Mouse (Mus musculus) intestine, postnatal 0 days (tissue): ENCODE measurements around the gene Hoxa7. TPM values are rescaled to one million over a fixed set of nuclear protein-coding genes. Genes with fewer than 3 reads are reported as not detected.

Experiments
- ATAC-seq: fragments of 200-750 bp; cut with Nextera tagmentation; 2 replicates; pipeline ENCODE4 v1.8.0; 2017; ENCODE audit warnings: mild to moderate bottlenecking, moderate TSS enrichment, moderate library complexity
- H3K27ac ChIP-seq: fragments of 300-500 bp; sonication (generic); 2 replicates; pipeline ENCODE4 v1.5.1; 2014; ENCODE audit warnings: mild to moderate bottlenecking, low read depth, low read length, moderate library complexity
- H3K27me3 ChIP-seq: fragments of 300-500 bp; sonication (generic); replicated peaks from 2 replicates; pipeline ENCODE4 v1.6.1; 2014; ENCODE audit warnings: low read length, mixed read lengths; ENCODE audit not compliant: control insufficient read depth, insufficient read depth
- H3K36me3 ChIP-seq: fragments of 300-500 bp; sonication (generic); 2 replicates; pipeline ENCODE4 v1.6.1; 2014; ENCODE audit warnings: mild to moderate bottlenecking, moderate library complexity; ENCODE audit not compliant: control insufficient read depth, insufficient read depth
- H3K4me1 ChIP-seq: fragments of 300-500 bp; sonication (generic); replicated peaks from 2 replicates; pipeline ENCODE4 v1.6.1; 2014; ENCODE audit warnings: antibody characterized with exemption, low read length, mixed read lengths; ENCODE audit not compliant: control insufficient read depth, insufficient read depth
- H3K4me2 ChIP-seq: fragments of 300-500 bp; sonication (generic); replicated peaks from 2 replicates; pipeline ENCODE4 v1.6.1; 2014; ENCODE audit warnings: low read depth, mild to moderate bottlenecking, moderate library complexity
- H3K4me3 ChIP-seq: fragments of 300-500 bp; sonication (generic); 2 replicates; pipeline ENCODE4 v1.5.1; 2014; ENCODE audit warnings: low read depth, low read length
- H3K9ac ChIP-seq: fragments of 300-500 bp; sonication (generic); 2 replicates; pipeline ENCODE4 v1.6.1; 2014; ENCODE audit warnings: mild to moderate bottlenecking, low read depth, low read length
- H3K9me3 ChIP-seq: fragments of 300-500 bp; sonication (generic); 2 replicates; pipeline ENCODE4 v1.6.1; 2016; ENCODE audit warnings: mixed run types; ENCODE audit not compliant: control insufficient read depth
- CTCF ChIP-seq: sonication (generic); IDR thresholded peaks from 2 replicates; pipeline ENCODE4 v1.5.1; 2016; ENCODE audit warnings: low read depth, mild to moderate bottlenecking, control low read depth, antibody characterized with exemption, moderate library complexity
- WGBS: fragments of 180-500 bp; shearing (Covaris S2); extraction: QIAGEN DNeasy Blood & Tissue Kit; methylation state at CpG from one replicate; pipeline ENCODE4 v1.1.7; 2014; 5-methylcytosine and 5-hydroxymethylcytosine counted together
- polyA plus RNA-seq: library from polyadenylated mRNA; unstranded; fragments of >200 nt; fragmentation: Nextera tagmentation; extraction: Ambion mirVana; gene quantifications from 2 replicates; pipeline ENCODE4 v1.2.1, GENCODE M21; 2015

Hoxa7 gene
- polyA plus RNA-seq, 1 experiment from 2014 or later, result 6.2 TPM

DNA sequence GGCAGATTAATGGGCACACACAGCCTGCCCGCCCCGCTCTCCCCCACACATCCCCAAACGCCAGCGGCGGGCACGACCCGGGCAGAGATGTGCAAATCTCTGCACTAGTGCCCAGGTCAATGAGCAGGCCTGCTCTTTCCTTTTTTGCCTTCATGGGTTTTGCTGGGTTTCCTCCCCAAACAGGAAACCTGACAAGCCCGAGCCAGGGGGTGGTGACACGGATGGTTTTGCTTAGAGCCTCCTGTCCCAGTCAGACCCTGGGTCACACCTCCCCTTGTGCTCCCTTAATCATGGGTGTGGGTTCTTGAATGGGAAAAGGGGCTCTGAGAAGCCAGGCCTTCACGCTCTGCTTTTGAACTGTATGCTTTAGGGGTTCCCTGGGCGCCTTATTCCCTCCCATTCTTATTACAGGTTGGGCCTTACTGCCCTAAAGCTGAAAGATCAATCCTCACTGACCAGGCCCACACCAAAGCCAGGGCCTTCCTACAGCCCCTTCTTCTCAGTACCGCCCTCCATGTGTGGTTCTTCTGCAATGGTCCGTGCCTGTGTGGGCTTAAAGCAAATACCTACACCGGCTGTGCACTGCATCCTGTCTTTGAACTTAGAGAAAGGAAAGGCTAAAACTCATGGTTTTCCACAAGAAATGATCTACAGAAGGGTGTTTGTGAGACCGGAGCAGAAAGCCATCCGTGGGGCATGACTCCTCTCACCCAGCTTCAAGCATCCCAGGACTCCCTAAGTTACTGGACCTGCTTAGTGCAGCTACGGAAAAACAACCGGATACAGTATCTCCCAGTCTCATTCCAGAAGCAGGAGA, 12.6 kb downstream of the Hoxa7 start:
- Histone ChIP-seq H3K4me2 (peak overlapping the region; percentile 66), H3K36me3 (no peaks in the 10 kb centered on the region), H3K4me3 (peak overlapping the region; percentile 37), H3K9me3 (no peaks in the 10 kb centered on the region), H3K4me1 (no peaks in the 10 kb centered on the region), H3K27ac (no peak overlapping the region), H3K9ac (peak overlapping the region; percentile 46), H3K27me3 (peaks cover 90% of the 10 kb centered on the region)
- no peak for ATAC-seq
- WGBS, result 34% methylated on average over 15 of the region's 18 CpGs
- TF ChIP-seq CTCF, result no peak

GRCm38 (mm10) chr6:52208072-52208867, 13.4 kb downstream of the Hoxa7 start, which contains the start of gene Hoxa6:
Gene Hoxa6, minus strand, starts transcription at chr6:52208722.
- WGBS, result 8% methylated on average over 47 of the region's 47 CpGs
- H3K4me1 ChIP-seq, result no peaks in the 10 kb centered on the region
- ATAC-seq, result no peak

GRCm38 (mm10) chr6:52207684-52207976, 14.0 kb downstream of the Hoxa7 start:
- H3K4me3 ChIP-seq, result no peak overlapping the region
- H3K4me2 ChIP-seq, result no peak overlapping the region
- no peaks in the 10 kb centered on the region for H3K9me3 ChIP-seq
- peaks cover 81% of the 10 kb centered on the region for H3K27me3 ChIP-seq
- H3K9ac ChIP-seq, result no peak overlapping the region
- H3K36me3 ChIP-seq, result no peaks in the 10 kb centered on the region
- no peak for ATAC-seq
- H3K4me1 ChIP-seq, result no peaks in the 10 kb centered on the region
- no peak overlapping the region for H3K27ac ChIP-seq
- TF ChIP-seq CTCF, result no peak

More at GRCm38 (mm10) chr6:52208072-52208867, 13.4 kb downstream of the Hoxa7 start, which contains the start of gene Hoxa6:
- H3K9me3 ChIP-seq, result no peaks in the 10 kb centered on the region
- peak within 1 kb of the TSS; percentile 66 for H3K4me2 ChIP-seq
- H3K27me3 ChIP-seq, result peaks cover 88% of the 10 kb centered on the region
- no peaks in the 10 kb centered on the region for H3K36me3 ChIP-seq
- H3K9ac ChIP-seq, result peak within 1 kb of the TSS; percentile 46
- TF ChIP-seq CTCF, result no peak
- peak within 1 kb of the TSS; percentile 35; the same call in 1 of the 2 replicates for H3K27ac ChIP-seq
- H3K4me3 ChIP-seq, result peak within 1 kb of the TSS; percentile 37

DNA sequence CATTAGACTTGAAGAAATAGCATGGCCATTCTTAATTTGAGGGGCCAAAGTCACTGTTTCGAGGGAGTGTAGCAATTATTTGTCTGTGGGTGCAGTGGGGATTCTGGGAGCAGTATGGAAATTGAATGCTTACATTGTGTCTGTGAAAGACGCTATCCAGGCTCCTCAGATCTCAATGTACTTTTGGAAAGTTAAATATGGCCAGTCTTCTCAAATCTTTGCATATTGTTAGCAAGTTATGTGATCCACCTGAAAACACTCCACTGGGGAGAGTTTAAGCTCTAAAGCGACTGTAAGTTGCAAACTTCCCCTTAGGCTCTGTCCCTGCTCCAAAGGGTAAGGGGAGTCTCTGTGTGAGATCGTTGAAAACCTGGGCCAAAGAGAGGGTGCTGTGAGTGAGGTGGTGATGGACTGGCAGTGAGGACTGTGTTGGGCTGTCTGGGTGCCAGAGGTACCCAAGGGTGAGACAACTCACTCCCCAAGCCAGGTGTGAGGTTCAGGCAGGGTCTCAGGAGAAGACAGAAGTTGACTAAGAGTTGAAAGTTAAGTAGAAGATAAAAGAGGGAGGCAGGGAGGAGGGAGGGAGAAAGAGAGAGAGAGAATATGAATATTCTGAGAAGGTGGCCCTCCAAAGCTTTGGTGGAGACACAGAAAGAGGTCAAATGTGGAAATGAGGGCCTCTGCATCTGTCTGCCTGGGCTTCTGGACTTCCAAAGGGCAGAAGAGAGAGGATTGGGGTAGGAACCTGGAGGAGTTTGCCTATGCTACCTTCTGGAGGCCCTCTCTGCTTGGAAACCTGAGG, 14.6 kb downstream of the Hoxa7 start:
- no peak overlapping the region for H3K9ac ChIP-seq
- H3K27ac ChIP-seq, result no peak overlapping the region
- no peak overlapping the region for H3K4me3 ChIP-seq
- no peak for ATAC-seq
- H3K9me3 ChIP-seq, result no peaks in the 10 kb centered on the region
- H3K36me3 ChIP-seq, result no peaks in the 10 kb centered on the region
- 24% methylated on average over 4 of the region's 4 CpGs for WGBS
- H3K27me3 ChIP-seq, result peaks cover 80% of the 10 kb centered on the region
- TF ChIP-seq CTCF, result no peak
- 0 out of 2 replicates have a peak overlapping the region, but pooled peaks have one; percentile 4 for H3K4me2 ChIP-seq
- no peaks in the 10 kb centered on the region for H3K4me1 ChIP-seq

- Histone ChIP-seq H3K4me3 (peak overlapping the region; percentile 71; the same call in 1 of the 2 replicates), H3K9ac (0 out of 2 replicates have a peak overlapping the region, but pooled peaks have one; percentile 8), H3K36me3 (no peaks in the 10 kb centered on the region), H3K9me3 (no peaks in the 10 kb centered on the region), H3K27me3 (peaks cover 69% of the 10 kb centered on the region), H3K4me1 (no peaks in the 10 kb centered on the region), H3K27ac (peak overlapping the region; percentile 47), H3K4me2 (peak overlapping the region; percentile 42)
- no peak for TF ChIP-seq CTCF
- no peak for ATAC-seq
- 22% methylated on average over 55 of the region's 55 CpGs for WGBS
Measured at GRCm38 (mm10) chr6:52205638-52206621, 15.7 kb downstream of the Hoxa7 start.
